Mouse (Mus musculus) bone marrow macrophage, adult 2 months (primary cell): ENCODE results near the gene Gsg1. TPM values are rescaled to one million over a fixed set of nuclear protein-coding genes. Genes with fewer than 3 reads are reported as not detected.
A peak's percentile ranks its signal among the peaks of the same experiment; 100 is the strongest.

Experiments
- H3K27ac ChIP-seq: 2 replicates; pipeline ENCODE4 v1.5.1; 2012; ENCODE audit warnings: low read depth, low read length; ENCODE audit not compliant: insufficient read depth
- H3K4me1 ChIP-seq: 2 replicates; pipeline ENCODE4 v1.6.1; 2012; ENCODE audit warnings: low read length; ENCODE audit not compliant: control insufficient read depth, insufficient read depth
- H3K4me3 ChIP-seq: 2 replicates; pipeline ENCODE4 v1.5.1; 2012; ENCODE audit warnings: mild to moderate bottlenecking, low read length, moderate library complexity; ENCODE audit not compliant: insufficient read depth
- CTCF ChIP-seq: IDR thresholded peaks from 2 replicates; pipeline ENCODE4 v1.5.1; 2012; ENCODE audit warnings: low read depth, mild to moderate bottlenecking, low read length, moderate library complexity
- POLR2A ChIP-seq: IDR thresholded peaks from 2 replicates; pipeline ENCODE4 v1.6.1; 2012; ENCODE audit warnings: mild to moderate bottlenecking, low read depth, low read length, borderline replicate concordance
- polyA plus RNA-seq: library from polyadenylated mRNA; stranded (reverse); fragments of >200 nt; gene quantifications from 2 replicates; pipeline ENCODE4 v1.2.4, GENCODE M21; 2012; ENCODE audit not compliant: missing spikeins, insufficient read depth, insufficient read length

Gene Gsg1
- 1.2 TPM in 1 of 2 replicates, not detected in the other for polyA plus RNA-seq

- H3K27ac ChIP-seq = no peak within 1 kb of the TSS
- peaks cover 25% of the 10 kb centered on the region for H3K4me1 ChIP-seq
- no peak within 1 kb of the TSS for H3K4me3 ChIP-seq
- no peak for TF ChIP-seq CTCF
- no peak for TF ChIP-seq POLR2A
Measured at GRCm38 (mm10) chr6:135254153-135254552, at the start of gene Gsg1. Gene Gsg1, minus strand, starts transcription at chr6:135254351.

GRCm38 (mm10) chr6:135302421-135303125, 48.4 kb upstream of the Gsg1 start:
- H3K4me1 ChIP-seq = peaks cover 12% of the 10 kb centered on the region
- H3K4me3 ChIP-seq = no peak overlapping the region
- H3K27ac ChIP-seq = no peak overlapping the region
- TF ChIP-seq POLR2A (no peak), CTCF (no peak)

GRCm38 (mm10) chr6:135300469-135300868, 46.3 kb upstream of the Gsg1 start:
- peaks cover 26% of the 10 kb centered on the region for H3K4me1 ChIP-seq
- no peak for TF ChIP-seq POLR2A
- no peak for TF ChIP-seq CTCF
- no peak overlapping the region for H3K27ac ChIP-seq
- H3K4me3 ChIP-seq = no peak overlapping the region

GRCm38 (mm10) chr6:135299024-135299550, 44.9 kb upstream of the Gsg1 start:
- Histone ChIP-seq H3K27ac (no peak overlapping the region), H3K4me1 (peaks cover 27% of the 10 kb centered on the region), H3K4me3 (no peak overlapping the region)
- TF ChIP-seq POLR2A (no peak), CTCF (no peak)

GRCm38 (mm10) chr6:135297570-135297969, 43.4 kb upstream of the Gsg1 start:
- peak overlapping the region; percentile 95 for H3K27ac ChIP-seq

GRCm38 (mm10) chr6:135296267-135296666, 42.1 kb upstream of the Gsg1 start:
- H3K27ac ChIP-seq = peak overlapping the region; percentile 95
- H3K4me1 ChIP-seq = peaks cover 29% of the 10 kb centered on the region
- no peak for TF ChIP-seq CTCF
- 0 out of 2 replicates have a peak, but pooled peaks have one; percentile 10 for TF ChIP-seq POLR2A
- H3K4me3 ChIP-seq = peak overlapping the region; percentile 58

More at GRCm38 (mm10) chr6:135297570-135297969, 43.4 kb upstream of the Gsg1 start:
- Histone ChIP-seq H3K4me3 (no peak overlapping the region), H3K4me1 (peaks cover 29% of the 10 kb centered on the region)
- TF ChIP-seq CTCF (no peak), POLR2A (no peak)

- TF ChIP-seq POLR2A = no peak
- TF ChIP-seq CTCF = no peak
- H3K27ac ChIP-seq = no peak overlapping the region
Measured at GRCm38 (mm10) chr6:135295082-135295861, 41.1 kb upstream of the Gsg1 start.

GRCm38 (mm10) chr6:135294150-135294549, 40.0 kb upstream of the Gsg1 start:
- no peak overlapping the region for H3K27ac ChIP-seq
- TF ChIP-seq POLR2A = no peak
- TF ChIP-seq CTCF = no peak
- peaks cover 25% of the 10 kb centered on the region for H3K4me1 ChIP-seq
- H3K4me3 ChIP-seq = no peak overlapping the region

More at GRCm38 (mm10) chr6:135295082-135295861, 41.1 kb upstream of the Gsg1 start:
- Histone ChIP-seq H3K4me3 (no peak overlapping the region), H3K4me1 (peaks cover 29% of the 10 kb centered on the region)

GRCm38 (mm10) chr6:135292391-135292790, 38.2 kb upstream of the Gsg1 start:
- Histone ChIP-seq H3K27ac (no peak overlapping the region), H3K4me3 (no peak overlapping the region), H3K4me1 (peaks cover 15% of the 10 kb centered on the region)
- TF ChIP-seq CTCF = no peak
- no peak for TF ChIP-seq POLR2A

- Histone ChIP-seq H3K27ac (no peak overlapping the region), H3K4me3 (no peak overlapping the region), H3K4me1 (no peaks in the 10 kb centered on the region)
- no peak for TF ChIP-seq POLR2A
- TF ChIP-seq CTCF = no peak
Measured at GRCm38 (mm10) chr6:135279856-135280255, 25.7 kb upstream of the Gsg1 start.
